Mouse (Mus musculus): ENCODE measurements around the gene Zfp764.

- TF ChIP-seq POLR2A (IDR thresholded peaks at IDR 0.05; ENCODE audit: borderline replicate concordance, control insufficient read depth, low read depth, low read length) (no peak), CTCF (IDR thresholded peaks at IDR 0.05; ENCODE audit: control insufficient read depth, insufficient read depth, low read length) (no peak)
These were observed 14.3 kb downstream of the Zfp764 start for GRCm38 (mm10) chr7:127392251-127392824.

Data from bone marrow, adult 2 months (tissue).